Mouse (Mus musculus): ENCODE measurements around the gene Ramp3. TPM values are rescaled to one million over a fixed set of nuclear protein-coding genes. Genes with fewer than 3 reads are reported as not detected.

The Ramp3 gene
- polyA plus RNA-seq, 1 experiment = 0.19 TPM

DNA sequence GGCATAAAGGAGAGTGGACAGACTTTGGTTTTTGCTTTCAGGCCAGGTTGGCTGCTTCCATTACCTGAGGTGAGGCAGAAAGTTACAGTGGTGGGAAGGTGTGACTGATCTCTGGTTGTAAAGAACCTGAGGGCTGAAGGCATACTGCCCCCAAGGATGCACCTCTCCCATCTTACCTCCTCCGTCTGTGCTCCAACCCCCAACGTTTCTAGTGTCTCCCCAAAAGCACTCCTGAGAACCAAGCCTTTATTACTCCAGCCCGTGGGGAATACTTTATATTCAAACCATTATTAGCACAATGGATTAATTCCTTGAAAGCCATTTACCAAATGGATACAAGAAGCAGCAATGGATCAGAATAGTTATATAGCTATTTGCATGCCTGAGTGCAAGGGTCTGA is 30.6 kb downstream of the Ramp3 start:
- H3K4me3 ChIP-seq = no peak overlapping the region
- no peak for TF ChIP-seq MYOD1 (IDR thresholded peaks at IDR 0.05; ENCODE audit: control insufficient read depth in 1 of 3, insufficient read length in 2 of 3, low read depth in 2 of 3)
- TF ChIP-seq POLR2AphosphoS2 (IDR thresholded peaks at IDR 0.05; ENCODE audit: insufficient read length, low read depth) = no peak
- TF ChIP-seq REST (IDR thresholded peaks at IDR 0.05; ENCODE audit: insufficient read depth, insufficient read length) = no peak
- no peak for TF ChIP-seq USF1 (IDR thresholded peaks at IDR 0.05; ENCODE audit: low read depth)
- TF ChIP-seq CEBPB (IDR thresholded peaks at IDR 0.05; ENCODE audit: insufficient read depth, poor library complexity, severe bottlenecking) = no peak
- TF ChIP-seq TCF3 (IDR thresholded peaks at IDR 0.05; ENCODE audit: insufficient read length, low read depth) = no peak
- TF ChIP-seq POLR2A (IDR thresholded peaks at IDR 0.05; ENCODE audit: insufficient read length, low read depth) = no peak
- no peak for TF ChIP-seq MYOG (IDR thresholded peaks at IDR 0.05; ENCODE audit: control insufficient read depth in 1 of 3, insufficient read depth in 1 of 3, insufficient read length in 2 of 3, low read depth in 2 of 3)
- TF ChIP-seq E2F4 (IDR thresholded peaks at IDR 0.05; ENCODE audit: insufficient read depth) = no peak
- no peak for TF ChIP-seq TCF12 (IDR thresholded peaks at IDR 0.05; ENCODE audit: insufficient read depth, poor library complexity, severe bottlenecking)
- TF ChIP-seq MAX (IDR thresholded peaks at IDR 0.05; ENCODE audit: low read depth) = no peak
- no peak for TF ChIP-seq SRF (IDR thresholded peaks at IDR 0.05; ENCODE audit: control insufficient read depth, insufficient read length, low read depth)

GRCm38 (mm10) chr11:6692341-6692740 is 34.0 kb downstream of the Ramp3 start:
- TF ChIP-seq REST (IDR thresholded peaks at IDR 0.05; ENCODE audit: insufficient read depth, insufficient read length) = no peak
- TF ChIP-seq E2F4 (IDR thresholded peaks at IDR 0.05; ENCODE audit: insufficient read depth) = no peak
- no peak for TF ChIP-seq POLR2A (IDR thresholded peaks at IDR 0.05; ENCODE audit: insufficient read length, low read depth)
- TF ChIP-seq MAX (IDR thresholded peaks at IDR 0.05; ENCODE audit: low read depth) = no peak
- no peak for TF ChIP-seq CEBPB (IDR thresholded peaks at IDR 0.05; ENCODE audit: insufficient read depth, poor library complexity, severe bottlenecking)
- no peak for TF ChIP-seq SRF (IDR thresholded peaks at IDR 0.05; ENCODE audit: control insufficient read depth, insufficient read length, low read depth)
- TF ChIP-seq TCF3 (IDR thresholded peaks at IDR 0.05; ENCODE audit: insufficient read length, low read depth) = no peak
- no peak for TF ChIP-seq POLR2AphosphoS2 (IDR thresholded peaks at IDR 0.05; ENCODE audit: insufficient read length, low read depth)
- TF ChIP-seq USF1 (IDR thresholded peaks at IDR 0.05; ENCODE audit: low read depth) = no peak
- TF ChIP-seq MYOD1 (IDR thresholded peaks at IDR 0.05; ENCODE audit: control insufficient read depth in 1 of 3, insufficient read length in 2 of 3, low read depth in 2 of 3) = no peak
- TF ChIP-seq TCF12 (IDR thresholded peaks at IDR 0.05; ENCODE audit: insufficient read depth, poor library complexity, severe bottlenecking) = no peak
- no peak for TF ChIP-seq MYOG (IDR thresholded peaks at IDR 0.05; ENCODE audit: control insufficient read depth in 1 of 3, insufficient read depth in 1 of 3, insufficient read length in 2 of 3, low read depth in 2 of 3)
- no peaks in the 10 kb centered on the region for H3K79me2 ChIP-seq (ENCODE audit: control insufficient read depth, insufficient read depth)
- no peak overlapping the region for H3K4me3 ChIP-seq
- no peak overlapping the region for H3ac ChIP-seq (ENCODE audit: control insufficient read depth, insufficient read length)
- H3K27me3 ChIP-seq (ENCODE audit: control insufficient read depth, insufficient read depth, insufficient read length) = no peaks in the 10 kb centered on the region
- no peaks in the 10 kb centered on the region for H3K36me3 ChIP-seq (ENCODE audit: control insufficient read depth, insufficient read depth)
- H3K4me2 ChIP-seq (ENCODE audit: low read depth) = no peak overlapping the region

More for the DNA sequence above, 30.6 kb downstream of the Ramp3 start:
- H3K79me2 ChIP-seq (ENCODE audit: control insufficient read depth, insufficient read depth) = no peaks in the 10 kb centered on the region
- H3K27me3 ChIP-seq (ENCODE audit: control insufficient read depth, insufficient read depth, insufficient read length) = no peaks in the 10 kb centered on the region
- H3K4me2 ChIP-seq (ENCODE audit: low read depth) = no peak overlapping the region
- H3K36me3 ChIP-seq (ENCODE audit: control insufficient read depth, insufficient read depth) = no peaks in the 10 kb centered on the region
- H3ac ChIP-seq (ENCODE audit: control insufficient read depth, insufficient read length) = no peak overlapping the region

GRCm38 (mm10) chr11:6694114-6694513 is 35.8 kb downstream of the Ramp3 start:
- no peak overlapping the region for H3ac ChIP-seq (ENCODE audit: control insufficient read depth, insufficient read length)
- no peaks in the 10 kb centered on the region for H3K79me2 ChIP-seq (ENCODE audit: control insufficient read depth, insufficient read depth)
- no peaks in the 10 kb centered on the region for H3K27me3 ChIP-seq (ENCODE audit: control insufficient read depth, insufficient read depth, insufficient read length)
- no peak overlapping the region for H3K4me2 ChIP-seq (ENCODE audit: low read depth)
- no peak overlapping the region for H3K4me3 ChIP-seq
- no peaks in the 10 kb centered on the region for H3K36me3 ChIP-seq (ENCODE audit: control insufficient read depth, insufficient read depth)
- TF ChIP-seq TCF3 (IDR thresholded peaks at IDR 0.05; ENCODE audit: insufficient read length, low read depth) = no peak
- TF ChIP-seq USF1 (IDR thresholded peaks at IDR 0.05; ENCODE audit: low read depth) = no peak
- TF ChIP-seq MYOD1 (IDR thresholded peaks at IDR 0.05; ENCODE audit: control insufficient read depth in 1 of 3, insufficient read length in 2 of 3, low read depth in 2 of 3) = no peak
- TF ChIP-seq POLR2A (IDR thresholded peaks at IDR 0.05; ENCODE audit: insufficient read length, low read depth) = no peak
- TF ChIP-seq SRF (IDR thresholded peaks at IDR 0.05; ENCODE audit: control insufficient read depth, insufficient read length, low read depth) = no peak
- no peak for TF ChIP-seq TCF12 (IDR thresholded peaks at IDR 0.05; ENCODE audit: insufficient read depth, poor library complexity, severe bottlenecking)
- TF ChIP-seq E2F4 (IDR thresholded peaks at IDR 0.05; ENCODE audit: insufficient read depth) = no peak
- TF ChIP-seq CEBPB (IDR thresholded peaks at IDR 0.05; ENCODE audit: insufficient read depth, poor library complexity, severe bottlenecking) = no peak
- TF ChIP-seq MYOG (IDR thresholded peaks at IDR 0.05; ENCODE audit: control insufficient read depth in 1 of 3, insufficient read depth in 1 of 3, insufficient read length in 2 of 3, low read depth in 2 of 3) = no peak
- no peak for TF ChIP-seq MAX (IDR thresholded peaks at IDR 0.05; ENCODE audit: low read depth)
- TF ChIP-seq REST (IDR thresholded peaks at IDR 0.05; ENCODE audit: insufficient read depth, insufficient read length) = no peak
- no peak for TF ChIP-seq POLR2AphosphoS2 (IDR thresholded peaks at IDR 0.05; ENCODE audit: insufficient read length, low read depth)

DNA sequence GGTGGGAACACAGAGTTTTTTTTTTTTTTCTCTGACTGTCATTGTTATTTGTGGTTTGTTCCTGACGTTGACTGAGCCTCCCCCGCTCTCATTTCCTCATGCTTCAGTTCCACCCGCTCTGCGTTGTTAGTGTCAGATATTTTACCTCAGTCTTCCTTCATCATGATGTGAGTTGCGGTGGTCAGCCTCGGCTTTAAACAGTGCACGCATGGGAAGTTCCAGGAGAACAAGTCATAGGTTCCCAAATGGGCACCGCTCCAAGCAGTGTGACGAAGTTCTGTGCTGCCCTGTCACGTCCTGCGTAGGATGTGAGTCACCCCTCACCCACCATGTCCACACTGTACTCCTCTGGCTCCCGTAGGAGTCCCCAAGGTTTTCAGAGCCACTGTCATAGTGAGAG is 36.9 kb downstream of the Ramp3 start:
- peak overlapping the region; percentile 85 for H3K4me2 ChIP-seq (ENCODE audit: low read depth)

More for the DNA sequence above, 36.9 kb downstream of the Ramp3 start:
- TF ChIP-seq USF1 (IDR thresholded peaks at IDR 0.05; ENCODE audit: low read depth) (no peak), MAX (IDR thresholded peaks at IDR 0.05; ENCODE audit: low read depth) (no peak), TCF3 (IDR thresholded peaks at IDR 0.05; ENCODE audit: insufficient read length, low read depth) (no peak), SRF (IDR thresholded peaks at IDR 0.05; ENCODE audit: control insufficient read depth, insufficient read length, low read depth) (no peak), POLR2A (IDR thresholded peaks at IDR 0.05; ENCODE audit: insufficient read length, low read depth) (no peak), MYOD1 (IDR thresholded peaks at IDR 0.05; ENCODE audit: control insufficient read depth in 1 of 3, insufficient read length in 2 of 3, low read depth in 2 of 3) (no peak)
- Histone ChIP-seq H3K79me2 (ENCODE audit: control insufficient read depth, insufficient read depth) (no peaks in the 10 kb centered on the region), H3ac (ENCODE audit: control insufficient read depth, insufficient read length) (no peak overlapping the region), H3K36me3 (ENCODE audit: control insufficient read depth, insufficient read depth) (no peaks in the 10 kb centered on the region), H3K27me3 (ENCODE audit: control insufficient read depth, insufficient read depth, insufficient read length) (no peaks in the 10 kb centered on the region), H3K4me3 (no peak overlapping the region)
